Mouse (Mus musculus): ENCODE data around the gene Golt1b.

Golt1b gene

GRCm38 (mm10) chr6:142384521-142384920 lies 2.5 kb upstream of the Golt1b start:
- no peak for DNase-seq (ENCODE audit: low read depth)

GRCm38 (mm10) chr6:142386285-142387010 lies 573 bp upstream of the Golt1b start:
- peak; percentile 55 for DNase-seq (ENCODE audit: low read depth)

- DNase-seq (ENCODE audit: low read depth) = peak; percentile 13
Measured at GRCm38 (mm10) chr6:142387755-142388271, 792 bp downstream of the Golt1b start.

DNA sequence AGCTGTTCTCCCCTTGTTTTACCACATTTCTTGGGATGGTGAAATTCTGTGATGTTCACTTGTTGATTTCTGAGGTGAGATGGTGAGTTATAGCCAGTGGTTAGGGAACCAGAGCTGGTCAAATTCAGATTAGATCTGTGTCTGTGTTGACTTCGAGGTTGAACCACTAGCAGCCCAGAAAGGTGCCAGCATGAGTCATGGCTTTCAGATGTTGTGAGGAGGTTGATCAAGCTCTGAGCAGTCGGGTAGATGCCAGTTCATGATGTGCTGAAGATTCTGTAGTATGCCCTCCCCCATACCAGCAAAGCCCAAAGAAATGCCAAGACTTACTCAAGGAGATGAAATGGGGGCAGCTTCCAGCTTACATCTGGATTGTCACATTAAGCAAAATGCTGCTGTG lies 2.1 kb downstream of the Golt1b start:
- no peak for DNase-seq (ENCODE audit: low read depth)

- no peak for DNase-seq (ENCODE audit: low read depth)
Measured at GRCm38 (mm10) chr6:142392312-142392711, 5.3 kb downstream of the Golt1b start.

DNA sequence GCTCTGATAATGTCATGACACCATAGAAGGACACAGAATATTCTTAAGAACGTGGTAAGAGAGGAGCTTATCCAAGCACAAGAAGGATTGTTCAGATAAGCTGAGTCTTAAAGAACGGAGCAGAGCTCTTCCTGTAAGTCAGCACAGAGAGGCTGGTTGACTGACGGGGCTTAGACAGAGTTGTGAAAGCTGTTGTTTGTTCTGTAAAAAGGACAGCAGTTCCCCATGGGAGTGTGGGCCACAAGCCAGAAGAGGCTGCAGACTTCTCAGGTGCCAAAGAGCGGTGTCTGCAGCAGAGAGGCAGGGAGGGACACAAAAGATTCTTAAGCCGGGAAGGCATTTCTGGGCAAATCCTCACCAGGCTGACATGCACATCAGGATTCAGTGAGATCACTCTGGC lies 7.6 kb downstream of the Golt1b start:
- DNase-seq (ENCODE audit: low read depth) = no peak

GRCm38 (mm10) chr6:142395756-142396155 lies 8.7 kb downstream of the Golt1b start:
- DNase-seq (ENCODE audit: low read depth) = no peak

- DNase-seq (ENCODE audit: low read depth) = no peak
Measured at GRCm38 (mm10) chr6:142411140-142411539, 24.1 kb downstream of the Golt1b start.

DNA sequence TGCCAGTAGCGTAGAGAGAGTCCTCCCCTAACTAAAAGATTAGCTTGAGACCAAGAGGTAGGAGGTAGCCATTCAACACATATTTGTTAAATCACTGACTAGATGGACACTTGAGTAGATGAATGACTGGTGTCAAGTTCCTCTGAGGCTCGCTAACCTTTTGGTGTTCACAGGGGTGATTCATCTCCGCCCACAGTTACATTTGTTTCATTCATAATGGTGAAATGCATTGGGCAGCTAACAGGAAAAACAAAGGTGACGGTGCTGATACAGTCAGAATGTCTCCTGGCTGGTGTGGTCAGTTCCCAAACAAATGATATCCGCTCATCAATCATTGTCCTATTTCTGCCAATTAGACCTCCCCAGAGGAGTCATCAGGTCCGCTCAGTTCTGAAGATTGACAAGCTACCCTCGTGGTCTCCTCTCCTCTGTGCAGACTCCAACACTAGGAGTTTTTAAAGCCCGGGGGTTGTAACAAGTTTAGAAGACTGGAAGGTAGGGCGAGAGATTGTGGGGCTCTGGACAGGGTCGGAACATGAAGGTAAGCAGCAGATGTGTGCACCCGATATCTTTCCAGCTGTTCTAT lies 26.0 kb downstream of the Golt1b start, which contains the start of gene Spx:
Spx (plus strand) TSS at position 536 of the 586 bp plus-strand sequence.
- DNase-seq (ENCODE audit: low read depth) = no peak

DNA sequence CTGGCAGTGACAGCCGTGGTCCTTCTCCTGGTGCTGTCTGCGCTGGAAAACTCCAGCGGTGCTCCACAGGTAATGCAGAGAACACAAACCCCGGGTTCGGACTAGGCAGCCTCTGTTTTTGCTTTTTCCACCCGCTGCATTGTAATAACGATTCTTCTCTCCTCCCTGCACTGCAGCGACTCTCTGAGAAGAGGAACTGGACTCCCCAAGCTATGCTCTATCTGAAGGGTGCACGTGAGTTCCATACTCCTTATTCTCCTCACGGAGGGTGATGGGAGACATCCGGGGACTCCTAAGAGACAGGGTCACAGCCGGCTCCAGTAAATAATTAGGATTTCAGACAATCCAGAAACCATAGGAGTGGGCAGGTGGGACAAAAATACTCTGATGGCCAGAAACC lies 26.8 kb downstream of the Golt1b start:
- DNase-seq (ENCODE audit: low read depth) = no peak

DNA sequence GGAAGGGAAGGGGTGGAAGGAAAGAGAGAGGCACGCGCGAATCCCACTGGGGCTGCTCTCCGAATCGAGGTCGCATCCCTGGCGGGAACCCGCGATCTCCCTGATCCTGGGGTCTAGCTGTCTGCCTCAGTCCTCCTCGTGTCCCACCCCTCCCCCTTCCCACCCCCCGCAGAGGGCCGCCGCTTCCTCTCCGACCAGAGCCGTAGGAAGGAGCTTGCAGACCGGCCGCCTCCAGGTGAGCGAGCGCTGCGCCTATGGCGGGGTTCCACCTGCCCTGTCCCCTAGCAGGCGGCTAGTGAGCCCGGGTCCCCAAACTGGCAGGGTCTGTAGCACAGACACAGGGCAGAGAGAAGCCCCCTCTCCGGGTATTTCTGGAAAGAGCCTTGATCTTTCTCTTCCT lies 27.6 kb downstream of the Golt1b start:
- no peak for DNase-seq (ENCODE audit: low read depth)

- no peak for DNase-seq (ENCODE audit: low read depth)
Measured at GRCm38 (mm10) chr6:142424976-142425375, 38.0 kb downstream of the Golt1b start.

DNA sequence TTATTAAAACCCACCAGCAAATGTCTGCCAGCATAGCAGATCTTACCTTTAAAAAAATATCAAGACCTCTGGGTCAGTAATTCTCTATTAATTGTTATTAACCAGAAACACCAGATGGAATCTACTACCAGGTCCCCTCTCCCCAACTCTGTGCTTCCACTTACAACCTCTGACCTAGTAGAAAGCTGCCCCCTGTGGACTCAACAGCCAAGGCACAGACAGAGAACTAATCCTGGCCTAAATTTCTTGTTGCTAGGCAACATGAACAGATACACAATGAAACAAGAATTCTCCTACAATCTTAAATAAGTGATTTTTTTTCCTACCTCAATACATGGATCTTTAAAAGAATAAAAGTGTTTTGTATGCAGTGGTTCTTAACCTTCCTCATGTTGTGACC lies 42.1 kb downstream of the Golt1b start:
- DNase-seq (ENCODE audit: low read depth) = no peak

GRCm38 (mm10) chr6:142451381-142451780 lies 64.4 kb downstream of the Golt1b start:
- DNase-seq (ENCODE audit: low read depth) = no peak

DNA sequence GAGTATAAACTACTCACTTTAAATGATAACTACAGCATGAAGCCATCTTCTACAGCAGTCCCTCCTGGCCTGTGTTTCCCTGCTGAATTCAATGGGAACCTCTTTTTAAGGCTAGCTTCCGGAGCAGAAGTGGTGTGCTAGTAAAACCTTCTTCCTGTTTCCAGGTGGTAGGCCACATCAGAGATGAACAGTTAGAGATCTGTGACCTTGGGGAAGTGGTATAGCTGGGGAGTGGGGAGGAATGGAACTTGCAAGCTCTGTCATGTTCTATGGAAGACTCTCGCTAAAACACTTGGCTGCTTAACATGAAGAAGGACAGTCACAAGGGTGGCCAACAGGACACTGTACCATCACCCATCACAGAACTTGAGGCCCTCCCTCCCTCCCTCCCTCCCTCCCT lies 66.3 kb downstream of the Golt1b start:
- no peak for DNase-seq (ENCODE audit: low read depth)

Measured in c-Kit-positive CD71-positive TER-119-negative erythroid progenitor cells, embryonic 14.5 days (primary cell).